Mouse (Mus musculus) heart, postnatal 14 days (tissue): ENCODE measurements around the gene Cdk15. TPM values are rescaled to one million over a fixed set of nuclear protein-coding genes. Genes with fewer than 3 reads are reported as not detected.

Experiments
- DNase-seq, 2 experiments: peaks; one replicate each; pipeline ENCODE4 v3.0.0; 2021 to 2022
- intact Hi-C: fragments of 180-260 bp; cut with DNase I; formaldehyde crosslinking; loops from one replicate; pipeline ENCODE4 v1.15.1; 2025
- long read RNA-seq, 2 experiments: library from polyadenylated mRNA; stranded (forward); transcript quantifications; one replicate each; pipeline ENCODE4 v2.0.0; 2021
- total RNA-seq, 2 experiments: library from RNA; stranded (reverse); gene quantifications; 2 replicates each; pipeline ENCODE4 v1.2.3; 2021

Cdk15 gene
- under 1 TPM in 1 of 2 experiments, not detected in 1; 0.26 TPM for total RNA-seq
- long read RNA-seq, experiment 1 = 0 reads
- long read RNA-seq, experiment 2 = 0 reads

DNA sequence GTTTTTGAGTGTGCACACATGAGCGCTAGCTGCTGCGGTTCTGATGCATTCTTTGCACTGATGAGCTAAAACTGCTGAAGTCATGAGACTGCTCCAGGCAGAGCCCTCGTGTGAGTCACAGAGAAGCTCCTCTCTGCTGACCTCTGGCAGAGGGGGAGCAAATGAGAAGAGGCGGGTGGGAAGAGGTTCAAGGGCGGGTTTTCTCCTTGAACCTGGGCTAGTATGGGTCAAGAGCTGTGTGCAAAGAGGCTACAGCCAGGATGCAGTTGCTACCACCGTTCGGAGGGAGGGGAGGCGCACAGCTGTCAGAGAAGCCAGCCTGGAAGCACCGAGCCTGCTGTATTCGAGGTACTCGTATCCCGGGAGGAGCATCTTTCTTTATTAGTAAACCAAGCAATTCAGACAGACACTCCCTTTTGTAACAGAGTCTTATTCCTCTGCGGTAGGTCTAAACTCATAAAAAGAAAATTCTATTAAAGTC, at the start of gene Cdk15:
Cdk15 (plus strand) TSS at position 156 of the 481 bp plus-strand sequence.
- DNase-seq = no peak
- intact Hi-C loops = no loop called here

- intact Hi-C loops = no loop called here
- DNase-seq = no peak
Observed at GRCm38 (mm10) chr1:59208331-59208730, 48.4 kb upstream of the Cdk15 start.

DNA sequence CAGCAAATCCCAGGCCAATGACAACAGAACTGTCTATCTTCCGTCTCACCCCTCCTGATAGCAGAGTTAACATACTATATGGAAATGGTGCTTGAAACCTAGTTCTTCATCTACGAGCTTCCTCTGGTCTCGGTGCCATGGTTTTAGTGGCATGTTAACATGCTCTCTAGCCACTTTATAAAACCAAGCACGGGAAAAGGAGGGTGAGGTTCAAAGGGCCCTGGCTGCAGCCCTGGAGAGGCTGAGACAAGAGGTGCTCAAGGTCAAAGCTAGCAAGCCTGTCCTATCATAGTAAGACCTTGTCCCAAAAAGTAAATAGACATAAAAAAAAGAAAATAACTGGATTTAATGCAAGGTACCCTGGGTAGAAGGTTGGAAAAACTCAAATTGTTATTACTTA, 45.1 kb upstream of the Cdk15 start:
- intact Hi-C loops = no loop called here
- no peak for DNase-seq

- intact Hi-C loops = no loop called here
- DNase-seq = no peak
Observed at GRCm38 (mm10) chr1:59212076-59212779, 44.5 kb upstream of the Cdk15 start.

- intact Hi-C loops = no loop called here
- no peak for DNase-seq
Observed at GRCm38 (mm10) chr1:59212951-59213350, 43.8 kb upstream of the Cdk15 start.

DNA sequence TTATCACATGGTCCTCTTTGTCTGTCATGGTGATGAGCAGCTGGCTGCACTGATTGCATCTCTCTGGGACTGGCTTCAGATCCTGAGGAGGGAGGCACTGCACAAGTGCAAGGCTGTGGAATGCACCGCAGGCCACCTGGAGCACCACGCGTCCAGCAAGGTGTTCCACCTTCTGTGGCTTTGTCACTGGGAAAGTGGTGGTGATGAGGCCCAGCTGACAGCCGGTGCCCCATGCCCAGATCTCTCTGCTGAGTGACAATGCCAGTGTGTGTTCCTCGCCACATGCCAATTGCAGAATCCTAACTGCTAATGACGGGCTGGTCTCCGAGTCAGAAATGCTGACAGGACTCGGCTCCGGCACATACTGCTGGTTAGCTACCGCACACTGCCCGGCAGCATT, 41.3 kb upstream of the Cdk15 start:
- intact Hi-C loops = no loop called here
- DNase-seq = no peak

DNA sequence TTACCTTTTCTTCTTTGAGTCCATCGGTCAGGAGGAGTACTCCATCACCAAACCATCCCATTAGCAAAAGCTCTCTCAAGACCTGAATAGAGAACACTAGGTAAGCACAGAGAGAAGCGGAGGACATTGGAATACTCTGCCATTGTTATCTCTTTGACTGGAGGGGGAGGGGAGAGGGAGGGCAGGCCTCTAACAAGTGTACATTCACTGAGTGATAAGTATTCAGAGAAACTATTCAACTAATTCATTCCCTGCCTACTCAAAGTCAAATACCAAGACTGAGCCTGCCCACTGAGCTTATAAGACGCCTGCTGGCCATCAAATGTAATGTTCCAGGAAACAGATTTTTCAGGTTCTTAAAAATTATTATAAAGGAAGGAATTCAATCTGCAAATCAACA, 36.3 kb upstream of the Cdk15 start:
- DNase-seq = no peak
- intact Hi-C loops = no loop called here

- DNase-seq = no peak
- intact Hi-C loops = no loop called here
Observed at GRCm38 (mm10) chr1:59221591-59221990, 35.1 kb upstream of the Cdk15 start.

DNA sequence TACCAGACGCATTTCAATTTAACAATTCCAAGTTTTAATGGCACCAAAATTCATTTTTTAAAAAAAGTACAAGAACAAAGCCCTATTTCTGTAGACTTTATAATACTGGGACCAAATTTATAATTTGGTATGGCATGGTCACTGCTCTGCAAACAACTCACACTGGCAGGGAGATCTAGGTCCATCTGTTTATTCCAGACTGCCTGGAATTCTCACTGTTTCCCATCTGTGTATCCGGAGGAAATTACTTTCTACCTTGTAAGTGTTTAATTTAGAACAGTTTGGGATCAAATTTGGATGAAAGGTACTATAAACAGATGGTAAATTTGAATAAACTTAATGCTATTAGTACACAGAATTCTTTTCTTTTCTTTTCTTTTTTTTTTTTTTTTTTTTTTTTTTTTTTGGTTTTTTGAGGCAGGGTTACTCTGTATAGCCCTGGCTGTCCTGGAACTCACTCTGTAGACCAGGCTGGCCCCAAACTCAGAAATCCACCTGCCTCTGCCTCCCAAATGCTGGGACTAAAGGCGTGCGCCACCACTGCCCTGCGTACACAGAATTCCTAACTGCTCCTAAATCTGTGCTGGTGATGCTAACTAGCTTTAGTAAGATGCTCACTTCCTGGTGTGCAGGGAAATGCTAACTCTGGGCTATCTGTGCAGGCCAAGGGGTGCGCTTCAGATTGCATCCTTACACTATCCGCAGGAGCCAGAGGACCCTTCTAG, 34.4 kb upstream of the Cdk15 start:
- DNase-seq = no peak

GRCm38 (mm10) chr1:59228552-59228951, 28.2 kb upstream of the Cdk15 start:
- DNase-seq = no peak
- intact Hi-C loops = no loop called here

More for the DNA sequence above, 34.4 kb upstream of the Cdk15 start:
- intact Hi-C loops = no loop called here

DNA sequence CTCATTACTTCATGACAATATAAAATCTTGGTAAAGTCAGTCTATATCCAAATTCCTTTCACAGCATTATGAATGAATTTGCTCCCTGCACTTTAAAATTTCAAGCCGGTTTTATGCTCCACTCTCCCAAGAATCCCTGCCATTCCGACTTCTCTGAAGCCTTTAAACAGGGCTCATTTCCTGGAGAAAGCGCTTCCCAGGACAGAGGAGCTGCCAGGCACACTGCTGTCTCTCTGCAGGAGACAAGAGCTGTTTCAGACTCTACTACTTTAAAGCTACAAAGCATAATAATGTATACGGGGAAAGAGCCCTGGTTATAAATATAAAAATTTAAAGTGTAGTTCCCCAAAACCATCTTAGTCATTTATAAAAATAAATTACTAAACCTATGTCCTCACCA, 27.5 kb upstream of the Cdk15 start:
- no peak for DNase-seq
- intact Hi-C loops = no loop called here

- DNase-seq = peak; percentile 98 to 99
- intact Hi-C loops = loop anchor here (5.0 to 10.0 kb wide), 4 partner anchors 90 to 462 kb away; partner anchors contain the start of gene Fzd7
Observed at GRCm38 (mm10) chr1:59236856-59237441, 19.8 kb upstream of the Cdk15 start, which contains the start of gene Als2. Als2 (minus strand) TSS chr1:59237231.

DNA sequence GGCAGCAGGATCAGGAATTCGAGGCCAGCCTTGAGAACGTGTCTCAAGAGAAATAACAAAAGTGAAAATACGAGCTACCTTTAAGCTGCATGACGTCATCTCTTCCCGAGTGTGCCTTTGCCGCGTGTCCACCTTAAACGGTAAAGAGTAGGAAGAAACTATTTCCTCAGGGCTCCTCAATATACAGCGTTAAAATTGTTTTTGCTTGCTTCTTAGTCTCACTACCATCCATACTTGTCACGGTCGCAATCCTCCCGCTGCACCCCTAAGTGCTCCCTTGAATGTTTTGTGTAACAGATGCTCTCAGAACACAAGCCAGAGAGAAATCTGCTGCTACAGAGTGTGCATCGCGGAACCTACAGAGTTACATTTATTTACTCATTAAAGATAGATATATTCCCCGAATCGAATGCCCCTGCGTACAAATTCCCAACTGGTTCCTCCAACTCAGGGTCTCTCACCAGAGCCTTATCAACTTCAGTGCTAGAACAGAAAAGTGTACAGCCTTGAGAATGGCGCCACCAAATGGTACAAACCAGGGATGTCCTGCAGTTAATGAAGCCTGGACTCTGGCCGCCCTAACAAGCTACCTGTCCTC, 19.0 kb upstream of the Cdk15 start:
- DNase-seq = peak; percentile 58 to 69
- intact Hi-C loops = loop anchor here (2.0 to 10.0 kb wide), 5 partner anchors 90 to 463 kb away; partner anchors contain the start of gene Fzd7

DNA sequence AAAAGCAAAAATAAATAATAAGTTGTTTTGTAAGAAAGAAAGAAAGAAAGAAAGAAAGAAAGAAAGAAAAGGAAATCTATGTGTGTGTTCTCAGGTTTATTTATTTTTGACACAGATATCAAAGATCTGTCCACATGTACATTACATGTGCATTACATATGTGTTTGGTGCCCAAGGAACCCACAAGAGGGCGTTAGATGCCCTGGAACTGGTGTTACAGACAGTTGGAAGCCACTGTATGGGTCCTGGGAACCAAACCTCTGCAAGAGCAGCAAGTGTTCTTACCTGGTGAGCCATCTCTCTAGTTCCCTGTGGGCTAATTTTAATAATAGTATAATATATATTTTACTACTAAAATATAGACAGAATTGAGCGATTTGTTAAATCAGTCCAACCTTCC, 12.9 kb upstream of the Cdk15 start:
- no peak for DNase-seq
- intact Hi-C loops = no loop called here

DNA sequence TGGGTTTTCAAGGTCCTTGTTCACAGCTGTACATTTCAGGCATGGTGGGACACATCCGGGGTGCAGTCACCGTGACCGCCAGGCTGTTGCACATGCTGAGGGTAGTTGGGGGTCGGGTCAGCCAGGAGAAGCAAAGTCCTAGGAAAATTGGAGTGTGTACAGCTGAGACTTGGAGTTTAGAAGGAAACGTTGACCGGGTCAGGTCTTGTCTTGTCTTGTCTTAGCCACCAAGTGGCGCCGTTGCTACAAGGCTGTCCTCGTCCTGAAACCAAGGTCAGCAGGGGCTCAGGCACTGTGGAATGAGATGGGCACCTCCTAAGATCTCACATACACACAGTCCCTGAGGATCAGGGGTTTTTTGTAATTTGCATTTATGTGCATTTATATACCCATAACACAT, 9.1 kb upstream of the Cdk15 start:
- intact Hi-C loops = loop anchor here (2.0 kb wide), 1 partner anchor 375 kb away; no protein-coding TSS in a partner anchor
- peak; percentile 52 to 71 for DNase-seq

GRCm38 (mm10) chr1:59252762-59253161, 3.9 kb upstream of the Cdk15 start:
- intact Hi-C loops = no loop called here
- no peak for DNase-seq

GRCm38 (mm10) chr1:59253301-59253909, 3.3 kb upstream of the Cdk15 start:
- intact Hi-C loops = no loop called here
- DNase-seq = no peak

GRCm38 (mm10) chr1:59257736-59258135, 1.0 kb downstream of the Cdk15 start:
- intact Hi-C loops = no loop called here
- DNase-seq = no peak

GRCm38 (mm10) chr1:59268931-59269330, 12.2 kb downstream of the Cdk15 start:
- intact Hi-C loops = no loop called here
- DNase-seq = no peak

GRCm38 (mm10) chr1:59269466-59269865, 12.8 kb downstream of the Cdk15 start:
- intact Hi-C loops = no loop called here
- DNase-seq = no peak
